Mouse (Mus musculus): ENCODE measurements at regions not wholly inside any gene's neighbourhood (a gene's known extent, or its start where the extent isn't known, plus 50 kb on each side); places are given as distances from the start of the nearest gene placed in this dataset.

DNA sequence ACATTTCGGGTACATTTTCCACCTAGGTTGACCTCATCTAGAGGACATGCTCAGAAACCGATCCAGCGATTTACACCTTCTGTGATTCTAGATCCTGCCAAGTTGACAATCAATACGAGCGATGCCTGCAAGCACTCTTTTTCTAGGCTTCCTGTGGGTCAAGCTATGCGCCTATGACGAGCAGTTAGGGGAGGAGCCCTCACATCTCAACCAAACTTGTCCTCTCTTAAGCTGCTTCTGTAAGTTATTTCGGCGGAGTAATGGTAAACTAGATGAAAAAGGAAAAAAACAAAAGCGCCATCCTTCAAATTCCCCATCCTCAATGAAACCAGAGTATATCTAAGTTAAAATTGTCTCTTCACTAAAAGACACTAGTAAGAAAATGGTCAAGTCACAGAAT is 858.5 kb downstream of the Zfp704 start:
- no peak for DNase-seq (ENCODE audit: low read depth, low spot score)

DNA sequence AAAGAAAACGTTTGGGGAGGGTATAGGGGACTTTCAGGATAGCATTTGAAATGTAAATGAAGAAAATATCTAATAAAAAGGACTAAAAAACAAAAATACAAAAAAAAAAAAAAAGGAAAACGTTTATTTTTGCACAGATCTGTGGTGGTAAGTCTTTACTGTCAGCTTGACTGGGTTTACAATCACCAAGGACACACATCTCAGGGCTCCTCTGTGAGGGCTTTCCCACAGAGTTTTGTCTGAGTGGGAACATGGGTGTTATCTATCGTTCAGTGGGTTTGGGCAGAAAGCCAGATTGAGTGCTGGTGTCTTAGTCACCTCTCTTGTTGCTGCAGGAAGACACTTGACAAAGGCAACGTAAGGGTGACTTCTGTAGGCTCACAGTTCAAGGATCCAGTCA is 859.0 kb downstream of the Zfp704 start:
- no peak for DNase-seq (ENCODE audit: low read depth, low spot score)

DNA sequence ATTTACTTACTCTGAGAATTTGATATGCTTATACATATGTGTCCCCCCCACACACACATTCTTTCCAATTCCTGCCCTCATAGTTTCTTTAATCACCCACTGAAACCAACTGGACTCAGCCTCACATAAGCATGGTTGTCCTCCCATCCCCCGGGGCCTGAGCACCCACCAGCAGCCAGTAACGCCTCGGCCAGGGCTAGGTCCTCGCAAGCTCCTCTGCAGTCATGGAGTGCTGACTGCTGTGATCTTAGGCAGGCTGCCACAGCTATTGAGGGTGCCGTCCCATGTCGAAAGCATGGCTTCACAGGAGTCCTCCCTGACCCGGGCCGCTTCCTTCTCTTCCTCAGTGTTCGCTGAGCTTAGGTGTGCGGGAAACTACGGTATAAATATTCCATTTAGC is 859.7 kb downstream of the Zfp704 start:
- DNase-seq (ENCODE audit: low read depth, low spot score) = no peak

DNA sequence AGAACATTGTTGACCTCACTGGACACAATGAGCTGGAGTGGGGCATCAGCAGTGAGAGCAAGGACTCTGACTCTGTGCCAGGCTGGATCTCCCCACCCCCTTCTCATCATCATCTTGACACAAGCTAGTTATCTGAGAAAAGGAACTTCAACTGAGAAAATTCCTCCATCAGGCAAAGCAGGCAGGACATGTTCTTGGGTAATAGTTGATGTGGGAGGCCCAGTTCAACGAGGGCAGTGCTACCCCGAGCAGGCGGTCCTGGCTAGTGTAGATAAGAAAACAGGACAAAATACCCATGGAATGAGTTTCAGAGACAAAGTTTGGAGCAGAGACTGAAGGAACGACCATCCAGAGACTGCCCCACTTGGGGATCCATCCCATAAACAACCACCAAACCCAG is 862.7 kb downstream of the Zfp704 start:
- DNase-seq (ENCODE audit: low read depth, low spot score) = no peak

DNA sequence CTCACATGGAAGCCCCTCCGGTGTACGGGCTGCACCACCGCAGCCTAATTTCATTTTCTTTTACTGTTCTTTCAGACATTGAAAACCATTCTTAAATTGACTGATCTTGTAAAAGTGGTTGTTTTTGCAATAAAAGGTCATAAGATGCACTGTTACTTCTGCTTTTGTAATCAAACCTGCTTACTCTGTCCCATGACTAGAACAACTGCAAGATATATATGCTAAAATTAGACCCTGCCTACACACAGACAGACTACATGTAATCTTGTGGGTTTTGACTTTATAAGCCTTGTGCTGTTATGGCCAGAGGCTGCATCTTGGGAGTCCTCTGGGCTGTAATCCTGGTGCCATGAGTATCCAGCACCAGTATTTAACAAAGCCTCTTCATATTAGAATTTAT is 863.2 kb downstream of the Zfp704 start:
- DNase-seq (ENCODE audit: low read depth, low spot score) = no peak

DNA sequence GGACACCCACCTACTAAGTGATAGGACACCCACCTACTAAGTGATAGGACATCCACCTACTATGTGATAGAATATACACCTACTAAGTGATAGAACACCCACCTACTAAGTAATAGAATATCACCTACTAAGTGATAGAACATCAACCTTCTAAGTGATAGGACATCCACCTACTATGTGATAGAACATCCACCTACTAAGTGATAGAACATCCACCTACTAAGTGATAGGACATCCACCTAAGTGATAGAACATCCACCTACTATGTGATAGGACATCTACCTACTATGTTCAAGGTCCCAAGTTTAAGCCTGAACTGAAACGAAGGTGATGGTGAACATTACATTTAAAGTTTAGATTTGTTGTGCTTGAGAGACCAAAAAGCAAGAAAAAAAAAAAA is 863.8 kb downstream of the Zfp704 start:
- no peak for DNase-seq (ENCODE audit: low read depth, low spot score)

DNA sequence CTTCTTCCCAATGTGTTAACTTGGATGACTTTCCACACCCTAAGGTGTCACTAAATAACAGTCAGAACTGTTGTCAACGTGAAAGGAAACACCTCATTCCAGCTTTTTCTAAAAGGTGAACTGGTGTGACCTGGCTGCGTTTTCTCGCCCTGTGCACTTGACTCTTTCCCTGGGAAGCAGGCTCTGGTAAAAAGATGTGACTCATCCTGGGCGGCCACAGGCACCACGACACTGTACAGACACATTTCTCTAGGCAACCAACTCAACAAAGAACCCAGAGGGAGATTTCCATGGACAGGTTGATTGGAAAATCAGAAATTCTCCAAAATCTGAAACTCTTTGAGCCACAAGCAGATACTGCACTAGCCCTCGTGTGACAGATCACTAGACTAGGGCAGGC is 865.0 kb downstream of the Zfp704 start:
- DNase-seq (ENCODE audit: low read depth, low spot score) = no peak

DNA sequence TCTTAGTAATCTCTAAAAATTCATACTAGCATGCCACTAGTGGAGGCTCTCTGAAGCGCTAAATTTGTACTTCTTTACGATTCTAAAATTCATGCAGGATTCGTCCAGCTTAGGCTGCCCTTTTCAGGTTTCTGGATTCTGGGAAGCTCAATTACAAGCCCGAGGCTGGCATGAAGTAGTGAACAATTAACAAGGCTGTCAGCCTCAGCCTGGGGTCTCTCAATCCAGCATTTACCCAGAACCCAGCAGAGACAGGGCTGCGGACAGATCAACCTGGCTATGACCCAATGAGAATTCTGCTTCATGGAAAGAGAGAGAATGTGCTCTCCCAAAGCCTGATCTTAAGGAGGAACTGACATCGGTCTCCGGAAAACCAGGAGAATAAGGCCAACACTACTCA is 866.2 kb downstream of the Zfp704 start:
- DNase-seq (ENCODE audit: low read depth, low spot score) = no peak

DNA sequence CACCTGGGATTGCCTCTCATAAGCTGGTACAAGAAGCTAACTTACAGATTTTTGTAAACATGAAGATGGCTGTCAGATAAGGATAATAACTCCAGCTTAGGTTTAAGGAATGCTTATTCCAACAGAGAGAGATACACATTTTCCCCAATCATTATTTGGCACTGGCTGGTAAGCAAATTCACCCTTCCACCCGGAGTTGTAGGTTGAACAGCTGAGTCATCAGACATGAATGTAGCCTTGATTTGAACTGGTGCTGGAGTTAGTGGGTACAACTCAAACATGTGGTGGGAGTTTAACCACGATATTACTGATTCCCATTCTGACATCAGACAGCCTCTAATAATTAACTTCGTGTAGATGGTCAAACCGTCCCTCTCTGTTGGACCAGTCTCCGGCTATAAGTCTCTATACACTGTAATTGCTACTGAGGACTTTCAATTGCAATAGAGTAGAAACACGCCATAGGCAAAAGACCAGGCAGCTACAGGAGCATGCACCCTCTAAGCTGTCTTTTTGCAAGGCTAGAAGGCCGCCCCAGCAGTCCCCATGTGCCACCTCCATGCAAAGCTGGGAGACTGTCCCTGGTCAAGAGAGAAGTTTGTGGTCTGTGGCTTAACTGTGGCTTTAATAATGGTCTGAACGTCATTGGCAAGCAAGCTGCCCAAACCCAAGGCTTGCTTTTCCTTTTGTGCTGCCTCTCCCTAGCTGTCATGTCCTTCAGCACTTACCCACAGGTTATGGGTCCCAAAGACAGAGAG is 868.4 kb downstream of the Zfp704 start:
- DNase-seq (ENCODE audit: low read depth, low spot score) = no peak

DNA sequence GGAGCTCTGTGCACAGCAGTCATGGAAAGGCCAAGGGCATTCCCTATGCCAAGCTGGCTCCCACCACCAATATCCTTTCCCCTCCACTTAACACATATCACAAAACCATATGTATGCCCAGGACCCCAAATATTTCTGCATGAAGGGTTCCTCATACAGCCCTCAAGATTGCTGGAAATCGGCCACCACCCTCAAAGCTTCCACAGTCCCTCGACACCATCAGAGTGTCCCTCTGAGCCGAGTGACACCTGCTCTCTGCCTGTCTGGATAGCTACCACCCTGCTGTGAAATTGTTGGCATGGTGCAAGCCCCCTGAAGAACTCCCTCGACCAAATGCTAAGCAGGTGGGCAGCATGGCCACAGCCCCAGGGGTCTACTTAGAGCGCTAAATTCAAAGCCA is 869.2 kb downstream of the Zfp704 start:
- DNase-seq (ENCODE audit: low read depth, low spot score) = no peak

DNA sequence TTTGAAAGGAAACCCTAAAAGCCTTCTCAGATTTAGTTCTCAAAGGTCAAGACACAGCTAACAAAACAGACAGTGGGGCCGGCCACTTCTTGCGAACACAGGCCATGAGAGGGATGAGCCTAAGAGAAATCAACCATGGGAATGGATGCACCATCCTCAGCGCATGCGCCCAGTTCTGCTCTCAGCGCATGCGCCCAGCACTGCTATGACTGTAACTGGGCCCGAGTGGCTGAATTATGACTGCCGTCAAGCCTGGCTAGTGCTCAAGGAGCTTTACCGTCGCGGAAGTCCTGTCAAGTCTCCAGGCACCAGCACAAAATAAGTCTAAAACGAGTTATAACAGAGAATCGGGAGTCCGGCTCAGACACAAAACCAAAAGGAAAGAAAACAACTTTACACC is 870.6 kb downstream of the Zfp704 start:
- no peak for DNase-seq (ENCODE audit: low read depth, low spot score)

DNA sequence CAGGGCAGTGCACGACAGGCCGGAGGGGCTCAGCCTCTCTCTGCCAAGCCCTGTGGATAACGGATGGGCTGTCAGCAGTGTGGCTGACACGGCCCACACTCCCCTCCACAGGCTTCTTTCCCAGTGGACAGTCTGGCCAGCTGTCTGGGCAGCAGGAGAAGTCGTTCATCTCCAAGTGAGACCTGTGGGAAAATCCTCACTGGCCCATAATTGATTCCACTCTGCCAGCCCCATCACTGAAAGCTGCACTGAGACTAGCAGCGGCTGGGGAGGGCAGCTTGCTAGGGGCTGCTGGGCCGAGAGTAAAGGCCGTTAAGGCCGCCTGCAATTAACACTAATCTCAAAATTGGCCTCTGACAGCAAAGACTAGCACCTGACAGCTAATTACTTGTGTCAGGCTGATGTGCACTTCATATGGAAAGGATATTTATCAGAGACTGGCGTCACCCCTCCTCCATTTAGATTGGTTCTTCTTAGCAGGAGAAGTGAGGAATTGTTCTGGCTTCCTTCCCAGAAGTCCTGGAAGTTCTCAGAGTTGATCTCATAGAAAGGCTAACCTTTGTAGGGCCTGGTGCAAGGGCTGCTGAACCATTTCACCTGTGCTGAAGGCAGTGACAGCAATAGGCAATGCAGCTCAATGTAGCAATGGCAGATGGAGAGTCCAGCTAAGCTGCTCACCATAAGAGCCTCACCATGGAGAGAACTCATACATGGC is 873.5 kb downstream of the Zfp704 start:
- no peak for DNase-seq (ENCODE audit: low read depth, low spot score)

DNA sequence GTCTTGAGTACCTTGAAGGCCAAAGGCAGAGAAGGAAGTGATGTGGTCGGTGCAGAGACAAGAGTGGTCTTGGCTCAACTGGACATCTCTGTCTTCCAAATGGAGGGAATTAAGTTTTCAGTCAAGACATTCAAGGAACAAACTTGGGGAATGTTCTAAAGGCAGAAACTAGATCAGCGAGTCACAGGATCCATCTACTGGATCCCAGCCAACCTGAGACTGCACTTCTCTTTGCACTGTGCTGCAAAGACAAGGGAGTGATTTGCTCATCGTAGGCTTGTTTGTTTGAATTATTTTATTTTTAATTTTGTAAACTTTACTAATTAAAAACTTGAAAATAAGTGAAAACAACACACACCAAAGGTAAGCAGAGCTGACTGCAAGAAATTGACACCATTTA is 875.8 kb downstream of the Zfp704 start:
- DNase-seq (ENCODE audit: low read depth, low spot score) = no peak

DNA sequence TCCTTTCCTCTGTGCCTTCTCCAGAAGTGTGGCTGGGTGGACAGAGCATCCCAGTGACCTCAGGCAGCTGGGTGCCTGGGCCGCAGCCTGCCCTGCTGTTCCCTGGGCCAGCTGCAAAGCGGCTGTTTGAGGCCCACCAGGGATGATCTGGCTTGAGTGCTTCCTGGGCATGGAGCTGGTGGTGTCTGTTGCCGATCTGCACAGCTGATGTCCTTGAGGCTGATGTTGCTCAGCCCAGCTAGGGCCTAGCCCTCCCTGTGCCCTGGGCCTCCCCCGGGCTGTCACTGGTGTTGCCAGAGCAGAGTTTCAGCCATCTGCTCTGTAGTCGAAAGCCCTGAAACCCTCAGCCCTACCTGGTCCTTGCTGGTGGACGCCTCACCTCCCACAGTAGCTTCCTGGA is 878.5 kb downstream of the Zfp704 start:
- no peak for DNase-seq (ENCODE audit: low read depth, low spot score)

DNA sequence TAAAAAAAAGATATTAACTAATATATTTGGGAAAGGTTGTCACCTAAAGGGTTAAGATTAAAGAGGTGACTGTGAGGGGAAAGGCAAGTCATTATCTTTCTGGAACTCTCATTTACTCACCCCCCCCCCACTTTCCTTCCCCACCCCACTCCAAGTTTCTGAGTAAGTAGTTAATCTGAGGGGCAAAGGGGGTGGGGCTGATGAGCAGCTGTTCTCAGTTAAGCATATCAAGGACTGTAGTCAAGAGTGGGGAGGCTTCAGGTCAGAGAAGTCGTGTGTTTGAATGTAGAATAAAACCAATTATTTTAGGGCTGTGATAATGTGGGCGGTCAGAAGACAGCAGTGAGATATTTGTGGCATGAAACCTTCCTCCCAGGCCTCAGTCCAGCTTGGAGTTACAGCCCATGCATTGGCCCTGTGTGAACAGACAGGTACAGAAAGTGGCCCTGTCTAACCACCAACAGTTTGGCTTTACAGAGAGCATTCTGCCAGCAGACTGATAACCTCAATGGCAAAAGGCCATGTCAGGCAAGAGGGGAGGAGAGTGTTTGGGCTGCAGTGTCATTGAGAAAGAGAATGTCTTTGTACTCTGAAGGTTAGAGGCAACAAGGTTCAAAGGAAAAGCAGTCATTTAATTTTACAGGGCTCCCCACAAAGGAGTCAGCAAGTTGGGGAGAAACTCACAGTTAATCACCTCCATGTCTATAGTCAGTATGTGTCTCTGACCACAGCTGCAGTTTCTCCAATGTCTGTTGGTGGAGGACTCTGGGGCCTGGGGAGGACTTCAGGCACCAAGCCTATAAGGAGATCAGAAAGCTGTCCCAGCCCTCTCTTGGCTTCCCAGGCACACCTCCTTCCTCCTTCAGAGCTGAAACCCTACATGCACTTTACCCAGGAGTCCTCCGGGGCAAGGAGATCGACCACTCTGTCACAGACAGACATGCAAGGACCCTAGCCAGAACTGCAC is 888.0 kb downstream of the Zfp704 start:
- no peak for DNase-seq (ENCODE audit: low read depth, low spot score)

DNA sequence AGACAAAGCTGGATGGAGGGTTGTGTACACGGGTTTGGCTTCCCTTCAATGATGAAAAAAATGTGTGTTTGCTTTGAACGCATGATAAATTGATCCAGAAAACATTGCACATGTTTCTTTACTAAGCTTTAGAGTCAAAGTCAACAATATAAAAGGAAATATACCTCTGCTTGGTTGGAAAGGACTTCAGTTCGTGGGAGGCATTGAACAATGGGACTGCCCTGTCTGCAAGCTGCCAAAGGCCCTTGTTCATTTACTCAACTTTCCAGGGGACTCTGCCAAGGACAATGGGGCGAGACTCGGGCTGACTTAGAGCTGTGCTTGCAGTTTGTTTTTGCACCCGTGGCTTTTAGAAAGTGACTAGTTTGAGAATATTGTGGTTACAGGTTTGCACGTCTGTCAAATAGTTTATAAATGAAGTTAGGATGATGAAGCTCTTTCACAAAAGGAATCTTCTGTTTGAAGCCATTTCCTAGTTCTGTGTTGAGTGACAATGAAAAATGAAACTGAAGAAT is 889.2 kb downstream of the Zfp704 start:
- no peak for DNase-seq (ENCODE audit: low read depth, low spot score)

DNA sequence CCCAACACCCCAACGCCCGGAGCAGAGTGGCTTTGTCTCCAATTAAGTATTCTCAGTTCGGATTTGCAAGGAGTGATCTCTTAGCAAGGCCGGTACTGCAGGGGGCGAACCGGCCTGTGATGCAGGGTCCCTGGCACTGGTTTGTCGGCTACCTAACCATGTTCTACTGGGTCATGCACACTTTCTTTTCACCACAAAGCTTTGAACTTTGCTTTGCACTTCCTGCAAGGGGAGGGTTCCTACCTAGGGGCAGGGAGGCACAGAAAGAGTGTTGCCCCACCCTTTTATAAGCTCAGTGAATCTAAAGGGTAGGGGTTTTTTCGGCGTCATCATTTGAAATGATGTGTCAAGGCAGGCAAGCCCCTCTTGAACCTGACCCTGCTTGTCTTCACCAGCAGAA is 891.7 kb downstream of the Zfp704 start:
- no peak for DNase-seq (ENCODE audit: low read depth, low spot score)

DNA sequence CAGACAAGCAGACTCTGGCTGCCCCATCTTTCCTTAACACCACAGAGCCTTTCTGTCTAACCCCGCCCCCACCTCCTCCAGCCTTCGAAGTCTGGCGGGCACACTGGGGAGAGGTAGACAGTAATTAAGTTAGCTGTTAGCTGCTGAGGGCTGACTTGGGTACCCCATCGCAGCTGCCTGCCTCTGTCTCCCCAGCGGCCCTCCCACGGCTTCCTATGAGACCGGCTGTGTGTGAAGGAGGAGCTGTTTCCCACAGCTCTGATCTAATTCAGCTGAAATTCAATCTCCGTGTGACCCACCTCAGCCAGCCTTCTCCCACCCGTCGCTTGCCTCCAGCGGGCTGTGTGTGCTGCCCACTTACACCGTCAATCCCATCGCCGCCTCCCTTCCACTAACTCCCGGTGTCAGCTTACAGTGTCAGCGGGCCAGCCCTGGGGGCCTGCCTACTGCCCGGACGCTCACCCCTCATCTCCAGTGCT is 892.5 kb downstream of the Zfp704 start:
- peak; percentile 91 for DNase-seq (ENCODE audit: low read depth, low spot score)
